Mouse (Mus musculus): ENCODE measurements around the gene Gm45799. TPM values are rescaled to one million over a fixed set of nuclear protein-coding genes. Genes with fewer than 3 reads are reported as not detected.

The Gm45799 gene
- 0.79 TPM for polyA plus RNA-seq (2014; fragmentation: Illumina TruSeq; extraction: RNeasy Lipid Tissue Mini Kit (QIAGEN cat#74804); ENCODE audit: low read depth, low replicate concordance)

GRCm38 (mm10) chr7:105640233-105640893 is at the start of gene Gm45799, which contains the start of gene Arfip2:
Gene Gm45799, plus strand, starts transcription at chr7:105640552.
Gene Arfip2, minus strand, starts transcription at chr7:105640416.

GRCm38 (mm10) chr7:105633127-105633800 is 7.1 kb upstream of the Gm45799 start, which contains the start of gene Trim3:
Gene Trim3, minus strand, starts transcription at chr7:105633571.

DNA sequence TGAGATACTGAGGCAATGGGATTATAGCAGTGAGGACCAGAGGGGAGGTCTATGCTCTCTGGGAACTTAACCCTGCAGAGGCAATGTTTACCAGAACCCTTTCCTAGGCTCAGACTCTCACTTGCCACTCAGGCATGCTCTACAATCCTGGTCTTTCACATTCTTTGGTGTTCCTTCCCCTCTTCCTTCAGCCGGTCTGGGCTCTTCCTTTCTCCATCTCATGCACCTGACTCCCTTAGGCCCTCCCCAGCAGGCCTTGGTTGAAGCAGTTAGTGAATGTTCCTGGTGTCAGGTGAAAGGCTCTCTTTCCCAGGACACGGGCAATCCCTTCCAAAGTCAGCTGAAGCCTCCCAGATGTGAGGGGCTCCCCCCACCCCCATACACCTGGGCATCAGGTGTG is 596 bp upstream of the Gm45799 start, which contains the start of gene Timm10b:
TSS of gene Timm10b (plus strand) at position 301 of the 400 bp plus-strand sequence.

DNA sequence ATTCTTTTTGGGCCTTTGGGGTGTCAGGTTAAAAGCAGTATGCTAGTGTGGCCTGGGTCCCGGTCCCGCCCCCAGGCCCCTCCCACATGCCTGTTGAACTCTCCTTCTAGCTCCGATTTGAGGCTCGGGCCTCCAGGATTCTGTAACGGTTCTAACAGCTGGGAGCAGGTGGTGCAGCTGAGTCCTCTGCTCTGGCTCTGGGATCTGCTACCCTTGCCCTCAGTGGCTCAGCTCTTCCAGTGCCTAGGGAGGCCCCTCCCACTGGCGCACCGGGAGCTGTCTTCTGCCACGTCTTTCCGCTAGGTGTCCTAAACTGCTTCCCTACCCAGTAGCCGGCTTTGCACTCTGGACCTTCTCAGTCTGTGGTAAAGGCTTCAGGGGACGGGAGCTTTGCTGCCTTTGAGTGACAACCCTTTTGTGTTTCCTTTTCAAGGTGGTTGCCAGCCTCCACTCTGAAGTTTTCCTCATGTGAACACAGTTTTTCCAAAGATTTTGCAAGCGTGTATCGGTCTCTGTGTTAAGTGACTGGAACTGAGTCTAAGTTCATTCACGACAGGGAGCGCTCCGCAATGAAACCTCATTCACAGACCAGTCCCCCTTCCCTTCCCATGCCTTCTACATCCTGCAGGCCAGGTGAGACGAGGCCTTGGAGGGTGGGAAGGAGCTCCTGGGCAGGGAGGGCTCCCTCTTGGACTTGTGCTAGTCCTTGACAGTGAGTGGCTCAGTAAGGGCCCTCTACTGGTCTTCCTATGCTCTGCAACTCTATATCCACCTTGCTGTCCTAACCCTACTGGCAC is 10.5 kb downstream of the Gm45799 start, which contains the start of gene Dnhd1:
TSS of gene Dnhd1 (plus strand) at position 189 of the 797 bp plus-strand sequence.

Other genes starting within 250 kb of the Gm45799 start
- 61.1 TPM for gene Fam160a2, start 240.5 kb upstream of the Gm45799 start, polyA plus RNA-seq (2014; fragmentation: Illumina TruSeq; extraction: RNeasy Lipid Tissue Mini Kit (QIAGEN cat#74804); ENCODE audit: low read depth, low replicate concordance)
- gene Cnga4, start 236.0 kb upstream of the Gm45799 start, polyA plus RNA-seq (2014; fragmentation: Illumina TruSeq; extraction: RNeasy Lipid Tissue Mini Kit (QIAGEN cat#74804); ENCODE audit: low read depth, low replicate concordance): 0.16 TPM
- not detected for gene Cckbr, start 214.8 kb upstream of the Gm45799 start, polyA plus RNA-seq (2014; fragmentation: Illumina TruSeq; extraction: RNeasy Lipid Tissue Mini Kit (QIAGEN cat#74804); ENCODE audit: low read depth, low replicate concordance)
- 9.2 TPM for gene Cavin3, start 158.3 kb upstream of the Gm45799 start, polyA plus RNA-seq (2014; fragmentation: Illumina TruSeq; extraction: RNeasy Lipid Tissue Mini Kit (QIAGEN cat#74804); ENCODE audit: low read depth, low replicate concordance)
- 2.7 TPM for gene Smpd1, start 86.2 kb upstream of the Gm45799 start, polyA plus RNA-seq (2014; fragmentation: Illumina TruSeq; extraction: RNeasy Lipid Tissue Mini Kit (QIAGEN cat#74804); ENCODE audit: low read depth, low replicate concordance)
- not detected for gene Apbb1, start 58.9 kb upstream of the Gm45799 start, polyA plus RNA-seq (2014; fragmentation: Illumina TruSeq; extraction: RNeasy Lipid Tissue Mini Kit (QIAGEN cat#74804); ENCODE audit: low read depth, low replicate concordance)
- gene Hpx, start 40.4 kb upstream of the Gm45799 start, polyA plus RNA-seq (2014; fragmentation: Illumina TruSeq; extraction: RNeasy Lipid Tissue Mini Kit (QIAGEN cat#74804); ENCODE audit: low read depth, low replicate concordance): not detected
- 9.6 TPM for gene Trim3, start 7.0 kb upstream of the Gm45799 start, polyA plus RNA-seq (2014; fragmentation: Illumina TruSeq; extraction: RNeasy Lipid Tissue Mini Kit (QIAGEN cat#74804); ENCODE audit: low read depth, low replicate concordance)
- 41.0 TPM for gene Timm10b, start 496 bp upstream of the Gm45799 start, polyA plus RNA-seq (2014; fragmentation: Illumina TruSeq; extraction: RNeasy Lipid Tissue Mini Kit (QIAGEN cat#74804); ENCODE audit: low read depth, low replicate concordance)
- gene Arfip2, start 136 bp upstream of the Gm45799 start, polyA plus RNA-seq (2014; fragmentation: Illumina TruSeq; extraction: RNeasy Lipid Tissue Mini Kit (QIAGEN cat#74804); ENCODE audit: low read depth, low replicate concordance): 13.0 TPM
- gene Dnhd1, start 10.3 kb downstream of the Gm45799 start, polyA plus RNA-seq (2014; fragmentation: Illumina TruSeq; extraction: RNeasy Lipid Tissue Mini Kit (QIAGEN cat#74804); ENCODE audit: low read depth, low replicate concordance): 1.6 TPM
- gene Ilk, start 96.0 kb downstream of the Gm45799 start, polyA plus RNA-seq (2014; fragmentation: Illumina TruSeq; extraction: RNeasy Lipid Tissue Mini Kit (QIAGEN cat#74804); ENCODE audit: low read depth, low replicate concordance): 39.9 TPM
- gene Rrp8, start 96.8 kb downstream of the Gm45799 start, polyA plus RNA-seq (2014; fragmentation: Illumina TruSeq; extraction: RNeasy Lipid Tissue Mini Kit (QIAGEN cat#74804); ENCODE audit: low read depth, low replicate concordance): 15.8 TPM
- 11.8 TPM for gene Taf10, start 103.8 kb downstream of the Gm45799 start, polyA plus RNA-seq (2014; fragmentation: Illumina TruSeq; extraction: RNeasy Lipid Tissue Mini Kit (QIAGEN cat#74804); ENCODE audit: low read depth, low replicate concordance)
- 68.0 TPM for gene Tpp1, start 111.7 kb downstream of the Gm45799 start, polyA plus RNA-seq (2014; fragmentation: Illumina TruSeq; extraction: RNeasy Lipid Tissue Mini Kit (QIAGEN cat#74804); ENCODE audit: low read depth, low replicate concordance)
- 0.03 TPM for gene Dchs1, start 147.1 kb downstream of the Gm45799 start, polyA plus RNA-seq (2014; fragmentation: Illumina TruSeq; extraction: RNeasy Lipid Tissue Mini Kit (QIAGEN cat#74804); ENCODE audit: low read depth, low replicate concordance)
- gene Mrpl17, start 170.5 kb downstream of the Gm45799 start, polyA plus RNA-seq (2014; fragmentation: Illumina TruSeq; extraction: RNeasy Lipid Tissue Mini Kit (QIAGEN cat#74804); ENCODE audit: low read depth, low replicate concordance): 6.7 TPM